Mouse (Mus musculus): ENCODE results near the gene Sf3b4. TPM values are rescaled to one million over a fixed set of nuclear protein-coding genes. Genes with fewer than 3 reads are reported as not detected.
"Not testable (repeated sequence)": the region's sequence is repeated elsewhere in the genome, so short reads cannot be mapped to it uniquely, and the experiment has no call there.

Gene Sf3b4
- polyA plus RNA-seq, 1 experiment from 2014 or later: 220 TPM

- Histone ChIP-seq H3K9me3 (ENCODE audit: control insufficient read depth, low read length) (no peaks in the 10 kb centered on the region), H3K27ac (ENCODE audit: low read depth, low read length) (peak overlapping the region; percentile 99; the same call in 1 of the 2 replicates), H3K4me2 (replicated peaks; ENCODE audit: low read depth, low read length) (peak overlapping the region; percentile 64), H3K4me3 (ENCODE audit: low read length) (peak overlapping the region; percentile 94; the same call in 1 of the 2 replicates), H3K36me3 (ENCODE audit: control insufficient read depth, insufficient read depth, low read length) (peaks cover 27% of the 10 kb centered on the region), H3K9ac (ENCODE audit: low read depth, low read length) (peak overlapping the region; percentile 94), H3K4me1 (ENCODE audit: control insufficient read depth, insufficient read depth, low read length) (peaks cover 6% of the 10 kb centered on the region; the same call in 1 of the 2 replicates), H3K27me3 (ENCODE audit: control insufficient read depth, insufficient read depth, low read length) (no peaks in the 10 kb centered on the region)
- ATAC-seq (ENCODE audit: low FRiP score, low TSS enrichment): no peak
- 61% methylated on average over 10 of the region's 10 CpGs for WGBS
Observed at GRCm38 (mm10) chr3:96170976-96171545, 1.1 kb upstream of the Sf3b4 start.

DNA sequence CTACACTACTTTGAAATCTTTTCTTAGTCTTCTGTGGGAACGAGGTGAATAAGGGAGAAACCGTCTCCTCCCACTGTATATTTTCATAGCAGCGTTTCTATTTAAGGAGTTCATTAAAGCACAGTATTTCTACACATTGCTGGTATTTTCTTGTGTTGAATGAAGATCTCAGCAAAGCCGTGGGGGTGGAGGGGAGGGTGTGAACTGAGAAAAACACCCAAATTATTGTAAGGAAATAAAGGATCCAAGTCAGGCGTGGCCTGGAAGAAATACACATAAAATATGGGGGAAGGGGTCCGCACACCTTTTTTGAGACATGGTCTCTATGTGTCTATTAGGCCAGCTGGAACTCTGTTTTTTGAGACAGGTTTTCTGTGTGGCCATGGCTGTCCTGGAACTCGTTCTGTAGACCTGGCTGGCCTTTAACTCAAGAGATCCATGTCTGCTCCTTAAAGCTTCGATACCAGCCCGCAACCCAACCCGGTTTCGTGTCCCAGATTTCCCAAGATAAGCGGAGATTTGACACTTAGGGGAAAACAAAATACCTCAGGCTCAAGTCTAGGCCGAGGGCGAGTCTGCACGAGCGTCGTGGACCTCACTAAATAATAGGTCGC lies 442 bp upstream of the Sf3b4 start:
- peaks cover 33% of the 10 kb centered on the region for H3K36me3 ChIP-seq (ENCODE audit: control insufficient read depth, insufficient read depth, low read length)
- H3K9me3 ChIP-seq (ENCODE audit: control insufficient read depth, low read length): no peaks in the 10 kb centered on the region
- peak overlapping the region; percentile 99 for H3K27ac ChIP-seq (ENCODE audit: low read depth, low read length)
- H3K9ac ChIP-seq (ENCODE audit: low read depth, low read length): peak overlapping the region; percentile 94
- 17% methylated on average over 18 of the region's 18 CpGs for whole genome bisulfite sequencing
- peak overlapping the region; percentile 94 for H3K4me3 ChIP-seq (ENCODE audit: low read length)
- ATAC-seq (ENCODE audit: low FRiP score, low TSS enrichment): peak; percentile 25
- no peaks in the 10 kb centered on the region for H3K27me3 ChIP-seq (ENCODE audit: control insufficient read depth, insufficient read depth, low read length)
- H3K4me2 ChIP-seq (replicated peaks; ENCODE audit: low read depth, low read length): peak overlapping the region; percentile 64
- peaks cover 6% of the 10 kb centered on the region; the same call in 1 of the 2 replicates for H3K4me1 ChIP-seq (ENCODE audit: control insufficient read depth, insufficient read depth, low read length)

DNA sequence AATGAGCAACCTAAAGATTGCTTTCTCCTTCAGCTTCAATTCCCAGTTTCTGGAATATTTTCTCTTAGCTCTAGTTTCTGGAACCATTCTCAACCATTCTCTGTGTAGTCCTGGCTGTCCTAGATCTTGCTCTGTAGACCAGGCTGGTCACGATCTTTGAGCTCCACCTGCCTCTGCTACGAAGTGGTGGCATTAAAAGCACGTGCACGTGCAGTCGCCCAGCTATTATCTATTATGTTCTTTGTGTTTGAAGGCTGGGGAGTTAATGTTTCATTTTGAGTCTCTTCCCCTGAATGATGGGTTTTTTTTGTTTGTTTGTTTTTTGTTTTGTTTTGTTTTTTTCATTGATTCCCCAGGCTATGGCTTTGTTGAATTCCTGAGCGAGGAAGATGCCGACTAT lies 1.1 kb downstream of the Sf3b4 start:
- H3K9ac ChIP-seq (ENCODE audit: low read depth, low read length): peak overlapping the region; percentile 94
- peak overlapping the region; percentile 94 for H3K4me3 ChIP-seq (ENCODE audit: low read length)
- 40% methylated on average over 7 of the region's 7 CpGs for WGBS
- no peaks in the 10 kb centered on the region for H3K27me3 ChIP-seq (ENCODE audit: control insufficient read depth, insufficient read depth, low read length)
- H3K4me1 ChIP-seq (ENCODE audit: control insufficient read depth, insufficient read depth, low read length): peaks cover 6% of the 10 kb centered on the region; the same call in 1 of the 2 replicates
- no peak for ATAC-seq (ENCODE audit: low FRiP score, low TSS enrichment)
- H3K4me2 ChIP-seq (replicated peaks; ENCODE audit: low read depth, low read length): peak overlapping the region; percentile 80
- H3K27ac ChIP-seq (ENCODE audit: low read depth, low read length): no peak overlapping the region
- H3K36me3 ChIP-seq (ENCODE audit: control insufficient read depth, insufficient read depth, low read length): peaks cover 44% of the 10 kb centered on the region
- no peaks in the 10 kb centered on the region for H3K9me3 ChIP-seq (ENCODE audit: control insufficient read depth, low read length)

DNA sequence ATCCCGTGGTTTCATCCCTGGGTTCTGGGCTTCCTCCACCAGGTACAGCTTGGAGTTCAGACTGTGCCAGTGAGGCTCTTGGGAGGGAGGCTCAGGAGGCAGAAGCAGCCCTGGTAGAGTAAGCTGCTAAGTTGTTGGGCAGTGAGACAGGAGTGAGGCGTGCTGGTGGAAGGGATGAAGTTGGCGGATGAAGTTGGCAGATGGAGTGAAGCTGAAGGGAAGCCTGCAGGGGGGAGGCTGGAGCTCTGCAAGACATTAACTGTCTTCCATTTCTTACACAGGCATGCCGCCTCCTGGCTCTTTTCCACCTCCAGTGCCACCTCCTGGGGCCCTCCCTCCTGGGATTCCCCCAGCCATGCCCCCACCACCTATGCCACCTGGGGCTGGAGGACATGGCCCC lies 1.9 kb downstream of the Sf3b4 start:
- not testable (repeated sequence) for H3K27me3 ChIP-seq (ENCODE audit: control insufficient read depth, insufficient read depth, low read length); H3K4me2 ChIP-seq (replicated peaks; ENCODE audit: low read depth, low read length); H3K27ac ChIP-seq (ENCODE audit: low read depth, low read length); H3K4me3 ChIP-seq (ENCODE audit: low read length); H3K9me3 ChIP-seq (ENCODE audit: control insufficient read depth, low read length); ATAC-seq (ENCODE audit: low FRiP score, low TSS enrichment); H3K9ac ChIP-seq (ENCODE audit: low read depth, low read length); H3K4me1 ChIP-seq (ENCODE audit: control insufficient read depth, insufficient read depth, low read length)
- WGBS: 82% methylated on average over 4 of the region's 4 CpGs
- peaks cover 49% of the 10 kb centered on the region for H3K36me3 ChIP-seq (ENCODE audit: control insufficient read depth, insufficient read depth, low read length)

DNA sequence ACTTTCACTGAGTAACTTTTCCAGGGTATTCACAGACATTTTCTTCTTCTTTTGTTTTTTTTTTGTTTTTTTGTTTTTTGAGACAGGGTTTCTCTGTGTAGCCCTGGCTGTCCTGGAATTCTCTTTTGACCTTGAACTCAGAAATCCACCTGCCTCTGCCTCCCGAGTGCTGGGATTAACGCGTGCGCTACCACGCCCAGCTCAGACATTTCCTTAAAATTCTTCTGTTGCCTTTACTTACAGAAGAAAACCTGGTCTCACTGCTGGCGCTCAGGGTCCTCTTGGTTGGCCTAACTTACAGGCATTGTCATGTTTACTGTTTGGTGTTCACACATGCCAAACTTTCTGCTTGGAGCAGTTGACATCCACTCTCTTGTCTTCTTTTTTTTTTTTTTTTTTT lies 3.1 kb downstream of the Sf3b4 start:
- Histone ChIP-seq H3K9ac (ENCODE audit: low read depth, low read length) (no peak overlapping the region), H3K27ac (ENCODE audit: low read depth, low read length) (no peak overlapping the region), H3K36me3 (ENCODE audit: control insufficient read depth, insufficient read depth, low read length) (peaks cover 49% of the 10 kb centered on the region), H3K4me2 (replicated peaks; ENCODE audit: low read depth, low read length) (no peak overlapping the region), H3K9me3 (ENCODE audit: control insufficient read depth, low read length) (no peaks in the 10 kb centered on the region), H3K4me1 (ENCODE audit: control insufficient read depth, insufficient read depth, low read length) (peaks cover 6% of the 10 kb centered on the region; the same call in 1 of the 2 replicates), H3K4me3 (ENCODE audit: low read length) (no peak overlapping the region), H3K27me3 (ENCODE audit: control insufficient read depth, insufficient read depth, low read length) (no peaks in the 10 kb centered on the region)
- no peak for ATAC-seq (ENCODE audit: low FRiP score, low TSS enrichment)
- 93% methylated on average over 6 of the region's 6 CpGs for WGBS

DNA sequence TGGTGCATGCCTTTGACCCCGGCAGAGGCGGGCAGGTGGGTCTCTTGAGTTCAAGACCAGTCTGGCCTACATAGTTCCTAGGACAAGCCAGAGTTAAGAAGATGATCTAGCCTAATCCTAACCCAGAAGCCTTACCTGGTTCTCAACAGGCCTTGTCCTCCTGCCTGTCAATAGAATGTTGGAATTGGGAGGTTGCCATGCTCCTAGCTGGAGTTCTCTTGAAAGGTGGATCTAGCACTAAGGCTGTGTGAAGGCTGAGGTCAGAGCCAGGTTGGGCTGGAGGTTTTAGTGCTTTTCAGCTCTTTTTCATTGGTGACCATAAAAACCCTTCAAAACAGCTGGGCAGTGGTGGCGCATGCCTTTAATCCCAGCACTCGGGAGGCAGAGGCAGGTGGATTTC lies 6.3 kb downstream of the Sf3b4 start:
- H3K9me3 ChIP-seq (ENCODE audit: control insufficient read depth, low read length): no peaks in the 10 kb centered on the region
- no peaks in the 10 kb centered on the region for H3K27me3 ChIP-seq (ENCODE audit: control insufficient read depth, insufficient read depth, low read length)
- no peak overlapping the region for H3K9ac ChIP-seq (ENCODE audit: low read depth, low read length)
- WGBS: 92% methylated on average over 4 of the region's 4 CpGs
- peaks cover 19% of the 10 kb centered on the region for H3K4me1 ChIP-seq (ENCODE audit: control insufficient read depth, insufficient read depth, low read length)
- no peak overlapping the region for H3K4me3 ChIP-seq (ENCODE audit: low read length)
- no peak overlapping the region for H3K4me2 ChIP-seq (replicated peaks; ENCODE audit: low read depth, low read length)
- peaks cover 49% of the 10 kb centered on the region for H3K36me3 ChIP-seq (ENCODE audit: control insufficient read depth, insufficient read depth, low read length)
- no peak for ATAC-seq (ENCODE audit: low FRiP score, low TSS enrichment)
- no peak overlapping the region for H3K27ac ChIP-seq (ENCODE audit: low read depth, low read length)

GRCm38 (mm10) chr3:96178902-96179301 lies 6.8 kb downstream of the Sf3b4 start:
- H3K4me2 ChIP-seq (replicated peaks; ENCODE audit: low read depth, low read length): no peak overlapping the region
- H3K9ac ChIP-seq (ENCODE audit: low read depth, low read length): no peak overlapping the region
- no peaks in the 10 kb centered on the region for H3K9me3 ChIP-seq (ENCODE audit: control insufficient read depth, low read length)
- no peak overlapping the region for H3K4me3 ChIP-seq (ENCODE audit: low read length)
- WGBS: 91% methylated on average over 2 of the region's 2 CpGs
- no peak overlapping the region for H3K27ac ChIP-seq (ENCODE audit: low read depth, low read length)
- H3K27me3 ChIP-seq (ENCODE audit: control insufficient read depth, insufficient read depth, low read length): no peaks in the 10 kb centered on the region
- peaks cover 47% of the 10 kb centered on the region for H3K36me3 ChIP-seq (ENCODE audit: control insufficient read depth, insufficient read depth, low read length)
- ATAC-seq (ENCODE audit: low FRiP score, low TSS enrichment): no peak
- peaks cover 18% of the 10 kb centered on the region for H3K4me1 ChIP-seq (ENCODE audit: control insufficient read depth, insufficient read depth, low read length)

DNA sequence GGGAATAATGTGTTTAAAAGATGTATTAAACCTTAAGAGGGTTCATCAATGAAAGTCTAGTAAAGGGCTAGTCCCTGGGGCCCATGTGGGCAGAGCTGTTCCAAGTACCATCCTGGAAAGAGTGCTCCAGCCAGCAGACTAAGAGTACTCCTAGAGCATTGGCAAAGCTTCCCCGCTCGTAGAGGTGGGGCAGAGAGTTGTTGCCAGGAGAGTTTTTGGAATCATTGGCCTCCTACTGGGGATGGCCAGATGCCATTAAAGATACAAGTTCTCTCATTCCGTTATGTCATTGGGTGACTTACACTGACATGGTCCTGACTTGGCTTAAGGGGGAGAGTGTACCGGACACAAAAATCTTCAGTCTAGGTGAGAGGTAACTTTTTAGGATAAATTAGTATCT lies 7.4 kb downstream of the Sf3b4 start:
- Histone ChIP-seq H3K4me2 (replicated peaks; ENCODE audit: low read depth, low read length) (no peak overlapping the region), H3K36me3 (ENCODE audit: control insufficient read depth, insufficient read depth, low read length) (peaks cover 41% of the 10 kb centered on the region), H3K9me3 (ENCODE audit: control insufficient read depth, low read length) (no peaks in the 10 kb centered on the region), H3K27me3 (ENCODE audit: control insufficient read depth, insufficient read depth, low read length) (no peaks in the 10 kb centered on the region), H3K9ac (ENCODE audit: low read depth, low read length) (no peak overlapping the region), H3K27ac (ENCODE audit: low read depth, low read length) (no peak overlapping the region), H3K4me3 (ENCODE audit: low read length) (no peak overlapping the region), H3K4me1 (ENCODE audit: control insufficient read depth, insufficient read depth, low read length) (peaks cover 16% of the 10 kb centered on the region)
- WGBS: 78% methylated on average over 4 of the region's 4 CpGs
- ATAC-seq (ENCODE audit: low FRiP score, low TSS enrichment): no peak

GRCm38 (mm10) chr3:96180727-96181477 lies 8.8 kb downstream of the Sf3b4 start, which contains the start of gene Sv2a:
TSS of gene Sv2a (plus strand) at chr3:96181151.
- H3K4me3 ChIP-seq (ENCODE audit: low read length): peak within 1 kb of the TSS; percentile 48
- H3K9me3 ChIP-seq (ENCODE audit: control insufficient read depth, low read length): no peaks in the 10 kb centered on the region
- no peak within 1 kb of the TSS for H3K27ac ChIP-seq (ENCODE audit: low read depth, low read length)
- peaks cover 16% of the 10 kb centered on the region for H3K4me1 ChIP-seq (ENCODE audit: control insufficient read depth, insufficient read depth, low read length)
- peaks cover 28% of the 10 kb centered on the region for H3K36me3 ChIP-seq (ENCODE audit: control insufficient read depth, insufficient read depth, low read length)
- H3K4me2 ChIP-seq (replicated peaks; ENCODE audit: low read depth, low read length): peak within 1 kb of the TSS; percentile 63
- 5% methylated on average over 12 of the region's 23 CpGs for WGBS
- H3K9ac ChIP-seq (ENCODE audit: low read depth, low read length): peak within 1 kb of the TSS; percentile 58
- H3K27me3 ChIP-seq (ENCODE audit: control insufficient read depth, insufficient read depth, low read length): no peaks in the 10 kb centered on the region
- ATAC-seq (ENCODE audit: low FRiP score, low TSS enrichment): peak; percentile 60

Measured in kidney, embryonic 14.5 days (tissue).